Mouse (Mus musculus) limb, embryonic 14.5 days (tissue): ENCODE measurements around the gene Art3. TPM values are rescaled to one million over a fixed set of nuclear protein-coding genes. Genes with fewer than 3 reads are reported as not detected.

Source experiments
- ATAC-seq: fragments of 200-750 bp; cut with Nextera tagmentation; 2 replicates; pipeline ENCODE4 v1.8.0; 2017; ENCODE audit warnings: low read depth, moderate number of reproducible peaks, moderate TSS enrichment; ENCODE audit not compliant: low FRiP score
- DNase-seq: peaks from one replicate; pipeline ENCODE4 v3.0.0-alpha.2; 2015; ENCODE audit warnings: low spot score
- H3K27ac ChIP-seq: fragments of 300-500 bp; sonication (generic); replicated peaks from 2 replicates; pipeline ENCODE4 v1.5.1; 2014; ENCODE audit warnings: low read depth, mild to moderate bottlenecking, low read length, moderate library complexity, mixed read lengths
- H3K27me3 ChIP-seq: fragments of 300-500 bp; sonication (generic); 2 replicates; pipeline ENCODE4 v1.6.1; 2014; ENCODE audit warnings: low read length, mixed read lengths; ENCODE audit not compliant: control insufficient read depth, insufficient read depth
- H3K36me3 ChIP-seq: fragments of 300-500 bp; sonication (generic); 2 replicates; pipeline ENCODE4 v1.6.1; 2014; ENCODE audit warnings: mild to moderate bottlenecking, low read length, moderate library complexity, mixed read lengths; ENCODE audit not compliant: control insufficient read depth, insufficient read depth
- H3K4me1 ChIP-seq: fragments of 300-500 bp; sonication (generic); 2 replicates; pipeline ENCODE4 v1.6.1; 2014; ENCODE audit warnings: antibody characterized with exemption, low read length, mixed read lengths; ENCODE audit not compliant: control insufficient read depth, insufficient read depth
- H3K4me2 ChIP-seq: fragments of 300-500 bp; sonication (generic); replicated peaks from 2 replicates; pipeline ENCODE4 v1.6.1; 2014; ENCODE audit warnings: low read depth, mild to moderate bottlenecking, low read length, moderate library complexity; ENCODE audit not compliant: severe bottlenecking
- H3K4me3 ChIP-seq: fragments of 300-500 bp; sonication (generic); replicated peaks from 2 replicates; pipeline ENCODE4 v1.5.1; 2014; ENCODE audit warnings: low read length
- H3K9ac ChIP-seq: fragments of 300-500 bp; sonication (generic); 2 replicates; pipeline ENCODE4 v1.6.1; 2014; ENCODE audit warnings: mild to moderate bottlenecking, low read depth, low read length, moderate library complexity; ENCODE audit not compliant: severe bottlenecking
- H3K9me3 ChIP-seq: fragments of 300-500 bp; sonication (generic); 2 replicates; pipeline ENCODE4 v1.6.1; 2016; ENCODE audit warnings: low read length; ENCODE audit not compliant: control insufficient read depth
- POLR2A ChIP-seq: fragments of 200-500 bp; IDR thresholded peaks from 2 replicates; pipeline ENCODE4 v1.8.0; 2012; ENCODE audit warnings: inconsistent platforms, mild to moderate bottlenecking, moderate library complexity, borderline replicate concordance; ENCODE audit not compliant: insufficient read depth, insufficient read length; ENCODE audit errors: extremely low read depth
- WGBS: fragments of 180-500 bp; shearing (Covaris S2); extraction: QIAGEN DNeasy Blood & Tissue Kit; methylation state at CpG from one replicate; pipeline ENCODE4 v1.1.7; 2014; 5-methylcytosine and 5-hydroxymethylcytosine counted together
- polyA plus RNA-seq, 2 experiments: library from polyadenylated mRNA; depleted of rRNA in 1 of 2; stranded (reverse) in 1 of 2; unstranded in 1 of 2; fragments of >200 nt; fragmentation: Nextera tagmentation in 1 of 2; extraction: Ambion mirVana in 1 of 2; gene quantifications; 2 replicates each; pipeline versions ENCODE4 v1.2.1 to v1.2.3; 2012 to 2014

Gene Art3
- polyA plus RNA-seq, 2 experiments, result 7.7 to 9.6 TPM

GRCm38 (mm10) chr5:92413271-92413981 lies 81.8 kb downstream of the Art3 start:
- H3K9me3 ChIP-seq, result no peaks in the 10 kb centered on the region
- ATAC-seq, result no peak
- H3K36me3 ChIP-seq, result peaks cover 40% of the 10 kb centered on the region
- DNase-seq, result no peak
- no peak overlapping the region for H3K9ac ChIP-seq
- no peak overlapping the region for H3K27ac ChIP-seq
- no peaks in the 10 kb centered on the region for H3K27me3 ChIP-seq
- H3K4me1 ChIP-seq, result no peaks in the 10 kb centered on the region
- no peak overlapping the region for H3K4me2 ChIP-seq
- WGBS, result 85% methylated on average over 11 of the region's 11 CpGs
- no peak for TF ChIP-seq POLR2A
- no peak overlapping the region for H3K4me3 ChIP-seq

GRCm38 (mm10) chr5:92413982-92414375 lies 82.4 kb downstream of the Art3 start:
- H3K9ac ChIP-seq, result no peak overlapping the region
- no peak overlapping the region for H3K4me3 ChIP-seq
- no peaks in the 10 kb centered on the region for H3K9me3 ChIP-seq
- H3K4me2 ChIP-seq, result no peak overlapping the region
- WGBS, result 81% methylated on average over 8 of the region's 8 CpGs
- DNase-seq, result no peak
- H3K4me1 ChIP-seq, result no peaks in the 10 kb centered on the region
- no peak for ATAC-seq
- H3K27me3 ChIP-seq, result no peaks in the 10 kb centered on the region
- H3K36me3 ChIP-seq, result peaks cover 46% of the 10 kb centered on the region
- H3K27ac ChIP-seq, result no peak overlapping the region
- no peak for TF ChIP-seq POLR2A

- no peak overlapping the region for H3K4me3 ChIP-seq
- DNase-seq, result no peak
- H3K4me1 ChIP-seq, result no peaks in the 10 kb centered on the region
- no peak for TF ChIP-seq POLR2A
- H3K27ac ChIP-seq, result no peak overlapping the region
- no peaks in the 10 kb centered on the region for H3K27me3 ChIP-seq
- H3K9me3 ChIP-seq, result no peaks in the 10 kb centered on the region
- 96% methylated on average over 11 of the region's 11 CpGs for WGBS
- no peak overlapping the region for H3K4me2 ChIP-seq
- no peak for ATAC-seq
- H3K36me3 ChIP-seq, result peaks cover 92% of the 10 kb centered on the region
- no peak overlapping the region for H3K9ac ChIP-seq
Measured at GRCm38 (mm10) chr5:92424126-92424525, 92.5 kb downstream of the Art3 start.

GRCm38 (mm10) chr5:92430723-92431122 lies 99.1 kb downstream of the Art3 start:
- H3K4me2 ChIP-seq, result no peak overlapping the region
- no peak for TF ChIP-seq POLR2A
- H3K9ac ChIP-seq, result no peak overlapping the region
- H3K36me3 ChIP-seq, result peaks cover 34% of the 10 kb centered on the region
- H3K27ac ChIP-seq, result no peak overlapping the region
- H3K27me3 ChIP-seq, result no peaks in the 10 kb centered on the region
- H3K4me1 ChIP-seq, result peaks cover 13% of the 10 kb centered on the region
- no peak overlapping the region for H3K4me3 ChIP-seq
- WGBS, result 81% methylated on average over 5 of the region's 5 CpGs
- no peaks in the 10 kb centered on the region for H3K9me3 ChIP-seq
- no peak for DNase-seq
- no peak for ATAC-seq

DNA sequence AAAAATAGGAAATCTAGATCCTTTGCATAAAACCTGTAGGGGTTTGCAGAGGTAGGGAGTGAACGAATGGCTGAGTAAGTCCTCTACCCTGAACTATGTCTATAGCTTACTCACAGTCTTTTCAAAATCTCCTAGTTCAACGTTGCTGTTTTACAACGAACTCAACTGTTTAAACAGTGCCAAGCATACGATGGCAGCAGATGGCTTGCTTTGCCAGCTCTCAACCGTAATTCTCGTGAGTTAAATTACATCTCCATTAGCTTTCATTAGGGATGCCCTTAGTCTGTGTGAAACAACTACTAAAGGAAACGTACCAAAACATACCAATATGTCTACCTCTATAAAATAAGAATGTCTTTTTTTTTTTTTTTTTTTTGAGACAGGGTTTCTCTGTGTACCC lies 100.0 kb downstream of the Art3 start:
- H3K4me1 ChIP-seq, result peaks cover 13% of the 10 kb centered on the region
- H3K27me3 ChIP-seq, result no peaks in the 10 kb centered on the region
- no peak for TF ChIP-seq POLR2A
- 80% methylated on average over 7 of the region's 7 CpGs for WGBS
- ATAC-seq (no peak), DNase-seq (no peak)
- H3K36me3 ChIP-seq, result peaks cover 28% of the 10 kb centered on the region
- no peak overlapping the region for H3K4me3 ChIP-seq
- H3K4me2 ChIP-seq, result no peak overlapping the region
- no peaks in the 10 kb centered on the region for H3K9me3 ChIP-seq
- H3K9ac ChIP-seq, result no peak overlapping the region
- H3K27ac ChIP-seq, result no peak overlapping the region
